Mouse (Mus musculus): Measurements from ENCODE around the gene Prl6a1.

The Prl6a1 gene

GRCm38 (mm10) chr13:27312334-27313225, at the start of gene Prl6a1:
Prl6a1 (plus strand) TSS chr13:27312627.
- DNase-seq (ENCODE audit: low spot score in 2 of 2) = no peak

DNA sequence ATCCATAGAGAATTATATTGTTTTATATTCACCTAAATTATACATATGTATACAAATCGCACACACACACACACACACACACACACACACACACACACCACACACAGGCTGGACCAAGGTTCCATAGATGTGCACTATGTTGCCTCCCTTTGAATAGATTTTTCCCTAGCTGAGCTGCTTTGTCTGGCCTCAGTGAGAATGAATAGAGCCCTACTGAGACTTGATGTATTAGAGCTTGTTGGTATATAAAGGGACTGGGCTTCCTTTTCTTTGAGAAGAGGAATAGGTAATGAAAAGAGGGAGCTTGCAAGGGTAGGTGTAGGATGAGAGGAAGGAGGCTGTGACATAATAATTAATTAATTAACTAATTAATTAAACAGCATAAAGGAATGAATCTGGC, 22.6 kb downstream of the Prl6a1 start:
- DNase-seq (ENCODE audit: low spot score in 2 of 2) = no peak

GRCm38 (mm10) chr13:27342733-27343275, 30.4 kb downstream of the Prl6a1 start:
- no peak for DNase-seq (ENCODE audit: low spot score in 2 of 2)

DNA sequence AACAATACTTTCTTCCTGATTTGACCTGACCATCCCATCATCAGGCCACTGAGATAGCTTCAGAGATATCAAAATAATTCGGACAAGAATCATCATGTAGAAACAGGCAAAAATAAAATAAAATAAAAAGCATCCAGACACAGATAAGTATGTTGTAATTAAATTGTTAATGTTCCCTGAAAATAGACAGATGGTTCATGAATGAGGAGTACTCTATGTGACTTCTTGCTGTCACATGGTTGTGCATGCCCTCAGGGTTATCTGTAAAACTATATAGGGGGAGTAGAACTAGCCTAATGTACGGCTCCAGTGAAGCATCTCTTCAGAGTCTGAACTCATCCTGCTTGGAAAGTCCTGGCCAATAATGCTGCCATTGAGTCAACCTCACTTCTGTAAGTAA, 32.9 kb downstream of the Prl6a1 start, which contains the start of gene Prl8a2:
Prl8a2 (plus strand) TSS at position 301 of the 400 bp plus-strand sequence.
- no peak for DNase-seq (ENCODE audit: low spot score in 2 of 2)

All from right cerebral cortex, postnatal 36 days (tissue).